Mouse (Mus musculus) cerebellum, adult 2 months (tissue): Measurements from ENCODE around the gene Usp20.

ENCODE experiments used
- CTCF ChIP-seq: fragments of 200-500 bp; IDR thresholded peaks from 2 replicates; pipeline ENCODE4 v1.5.1; 2011; ENCODE audit warnings: low read depth, mild to moderate bottlenecking, control low read depth, low read length, moderate library complexity, borderline replicate concordance; ENCODE audit not compliant: insufficient read depth
- POLR2A ChIP-seq: fragments of 200-500 bp; IDR thresholded peaks from 2 replicates; pipeline ENCODE4 v1.6.1; 2011; ENCODE audit warnings: low read length, control low read depth, borderline replicate concordance; ENCODE audit not compliant: insufficient read depth

GRCm38 (mm10) chr2:31048037-31048436 lies 66.0 kb downstream of the Usp20 start:
- TF ChIP-seq CTCF (no peak), POLR2A (no peak)
